Mouse (Mus musculus): ENCODE results near the gene Nrxn2. TPM values are rescaled to one million over a fixed set of nuclear protein-coding genes. Genes with fewer than 3 reads are reported as not detected.

The Nrxn2 gene
- polyA plus RNA-seq, 1 experiment from 2014 or later, result 14.5 TPM

DNA sequence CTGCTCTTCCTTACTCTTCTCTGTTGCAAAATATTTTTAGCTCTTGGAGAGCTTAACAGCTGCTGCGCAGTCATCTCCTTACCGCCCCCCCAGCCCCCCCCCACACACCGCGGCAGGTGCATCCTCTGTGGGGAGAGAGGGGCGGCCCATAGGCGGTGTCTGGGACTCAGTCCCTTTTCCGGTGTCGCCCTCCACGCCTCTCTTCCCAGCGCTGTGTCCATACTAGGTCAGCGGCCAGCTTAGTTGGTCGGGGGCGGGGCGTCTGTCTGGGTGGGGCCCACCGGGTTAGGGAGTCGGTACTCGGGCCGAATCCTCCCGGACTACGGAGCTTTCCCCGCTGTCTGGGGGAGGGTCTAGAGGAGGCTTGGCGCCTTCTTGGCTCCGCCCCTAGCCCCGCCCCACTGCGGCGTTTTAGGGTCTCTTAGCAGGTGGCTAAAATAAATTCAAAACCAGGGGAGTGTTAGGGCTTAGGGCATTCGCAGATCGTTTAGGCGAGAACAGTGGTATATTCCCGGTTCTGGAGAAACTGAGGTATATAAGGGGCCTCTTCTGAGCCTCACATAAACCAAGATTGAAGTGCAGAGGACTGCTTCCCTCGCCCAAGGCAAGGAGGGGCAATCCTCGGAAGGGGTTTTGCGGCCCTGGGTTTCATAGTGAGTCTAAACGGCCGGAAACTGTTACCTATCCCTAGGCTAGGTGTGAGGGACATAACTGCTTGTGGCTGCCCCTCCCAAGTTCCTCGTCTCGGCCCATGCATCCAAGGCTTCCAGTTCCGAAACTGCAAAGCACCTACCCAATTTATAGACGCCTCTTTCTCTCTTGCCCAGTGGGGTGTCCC, 19.9 kb upstream of the Nrxn2 start:
- Histone ChIP-seq H3K9me3 (ENCODE audit: control insufficient read depth, low read length) (no peaks in the 10 kb centered on the region), H3K9ac (ENCODE audit: low read length) (peak overlapping the region; percentile 72), H3K27me3 (ENCODE audit: control insufficient read depth, insufficient read depth, low read length) (peaks cover 26% of the 10 kb centered on the region), H3K4me2 (ENCODE audit: low read depth) (peak overlapping the region; percentile 100), H3K4me1 (ENCODE audit: control insufficient read depth, insufficient read depth, low read length) (peaks cover 31% of the 10 kb centered on the region), H3K27ac (ENCODE audit: low read depth, low read length) (0 out of 2 replicates have a peak overlapping the region, but pooled peaks have one; percentile 20), H3K4me3 (ENCODE audit: low read depth, low read length) (peak overlapping the region; percentile 62), H3K36me3 (ENCODE audit: control insufficient read depth, insufficient read depth, low read length) (no peaks in the 10 kb centered on the region)
- ATAC-seq (ENCODE audit: insufficient read depth, low FRiP score, low TSS enrichment), result peak; percentile 25; the same call in 1 of the 2 replicates
- under 1% methylated on average over 38 of the region's 39 CpGs for WGBS
- DNase-seq (ENCODE audit: low spot score), result peak; percentile 60

GRCm38 (mm10) chr19:6399285-6400095, 19.0 kb upstream of the Nrxn2 start, which contains the start of gene Rasgrp2:
TSS of gene Rasgrp2 (plus strand) at chr19:6399340.
- Histone ChIP-seq H3K4me2 (ENCODE audit: low read depth) (peak within 1 kb of the TSS; percentile 100), H3K4me3 (ENCODE audit: low read depth, low read length) (peak within 1 kb of the TSS; percentile 62), H3K36me3 (ENCODE audit: control insufficient read depth, insufficient read depth, low read length) (no peaks in the 10 kb centered on the region), H3K9me3 (ENCODE audit: control insufficient read depth, low read length) (no peaks in the 10 kb centered on the region), H3K9ac (ENCODE audit: low read length) (peak within 1 kb of the TSS; percentile 72), H3K27ac (ENCODE audit: low read depth, low read length) (0 out of 2 replicates have a peak within 1 kb of the TSS, but pooled peaks have one; percentile 20), H3K4me1 (ENCODE audit: control insufficient read depth, insufficient read depth, low read length) (peaks cover 32% of the 10 kb centered on the region), H3K27me3 (ENCODE audit: control insufficient read depth, insufficient read depth, low read length) (peaks cover 26% of the 10 kb centered on the region)
- under 1% methylated on average over 42 of the region's 87 CpGs for WGBS
- DNase-seq (ENCODE audit: low spot score), result peak; percentile 53
- 0 out of 2 replicates have a peak, but pooled peaks have one; percentile 21 for ATAC-seq (ENCODE audit: insufficient read depth, low FRiP score, low TSS enrichment)

DNA sequence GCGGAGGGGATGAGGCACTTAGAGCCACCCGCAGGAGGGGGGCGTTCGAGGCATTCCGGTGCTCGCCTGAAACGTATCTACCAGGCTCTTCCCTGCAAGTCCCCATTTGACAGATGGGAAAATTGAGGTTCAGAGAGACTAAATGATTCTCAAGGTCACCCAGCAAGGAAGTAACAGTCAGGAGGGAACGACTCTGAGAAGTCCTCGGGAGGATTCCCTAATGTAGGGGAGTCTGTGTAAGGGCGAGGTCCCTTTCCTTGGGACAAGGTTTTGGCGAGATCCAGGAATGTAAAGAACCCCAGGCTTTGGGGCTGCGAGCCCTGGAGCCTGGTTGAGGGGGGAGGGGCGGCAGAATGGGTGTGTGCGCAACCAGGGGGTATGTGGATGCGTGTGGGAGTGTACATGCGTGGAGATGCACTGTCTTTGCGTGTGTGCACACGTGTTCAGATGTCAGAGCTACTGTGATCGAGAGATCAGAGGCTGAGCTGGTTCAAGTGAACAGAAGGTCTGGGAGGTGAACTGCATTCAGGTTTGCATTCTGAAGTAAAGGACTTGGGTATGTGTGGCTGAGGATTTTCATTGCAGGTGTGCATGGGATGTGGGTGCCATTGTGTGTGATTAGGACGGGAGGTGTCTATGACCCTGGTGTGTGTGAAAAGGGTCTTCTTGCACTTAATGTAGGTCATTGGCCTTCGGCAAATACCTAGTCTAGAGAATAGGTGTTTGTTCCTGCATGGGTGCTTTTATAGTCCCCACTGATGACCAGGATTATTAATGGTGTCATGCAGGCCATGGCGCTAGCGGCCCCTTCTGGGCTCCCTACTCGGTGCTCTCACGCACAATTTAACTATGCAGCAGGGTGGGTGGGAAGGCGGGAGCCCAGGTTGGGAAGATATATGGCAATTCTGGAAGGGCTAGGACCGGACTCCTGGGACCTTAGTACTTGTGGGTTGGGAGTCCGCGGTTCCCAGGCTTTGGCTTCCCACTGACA, 18.1 kb upstream of the Nrxn2 start:
- no peak overlapping the region; the same call in 1 of the 2 replicates for H3K9ac ChIP-seq (ENCODE audit: low read length)
- H3K4me2 ChIP-seq (ENCODE audit: low read depth), result peak overlapping the region; percentile 100
- H3K36me3 ChIP-seq (ENCODE audit: control insufficient read depth, insufficient read depth, low read length), result no peaks in the 10 kb centered on the region
- no peak for DNase-seq (ENCODE audit: low spot score)
- WGBS, result 2% methylated on average over 29 of the region's 29 CpGs
- no peak overlapping the region for H3K27ac ChIP-seq (ENCODE audit: low read depth, low read length)
- peak overlapping the region; percentile 62 for H3K4me3 ChIP-seq (ENCODE audit: low read depth, low read length)
- no peak for ATAC-seq (ENCODE audit: insufficient read depth, low FRiP score, low TSS enrichment)
- no peaks in the 10 kb centered on the region for H3K9me3 ChIP-seq (ENCODE audit: control insufficient read depth, low read length)
- peaks cover 26% of the 10 kb centered on the region for H3K27me3 ChIP-seq (ENCODE audit: control insufficient read depth, insufficient read depth, low read length)
- peaks cover 32% of the 10 kb centered on the region for H3K4me1 ChIP-seq (ENCODE audit: control insufficient read depth, insufficient read depth, low read length)

DNA sequence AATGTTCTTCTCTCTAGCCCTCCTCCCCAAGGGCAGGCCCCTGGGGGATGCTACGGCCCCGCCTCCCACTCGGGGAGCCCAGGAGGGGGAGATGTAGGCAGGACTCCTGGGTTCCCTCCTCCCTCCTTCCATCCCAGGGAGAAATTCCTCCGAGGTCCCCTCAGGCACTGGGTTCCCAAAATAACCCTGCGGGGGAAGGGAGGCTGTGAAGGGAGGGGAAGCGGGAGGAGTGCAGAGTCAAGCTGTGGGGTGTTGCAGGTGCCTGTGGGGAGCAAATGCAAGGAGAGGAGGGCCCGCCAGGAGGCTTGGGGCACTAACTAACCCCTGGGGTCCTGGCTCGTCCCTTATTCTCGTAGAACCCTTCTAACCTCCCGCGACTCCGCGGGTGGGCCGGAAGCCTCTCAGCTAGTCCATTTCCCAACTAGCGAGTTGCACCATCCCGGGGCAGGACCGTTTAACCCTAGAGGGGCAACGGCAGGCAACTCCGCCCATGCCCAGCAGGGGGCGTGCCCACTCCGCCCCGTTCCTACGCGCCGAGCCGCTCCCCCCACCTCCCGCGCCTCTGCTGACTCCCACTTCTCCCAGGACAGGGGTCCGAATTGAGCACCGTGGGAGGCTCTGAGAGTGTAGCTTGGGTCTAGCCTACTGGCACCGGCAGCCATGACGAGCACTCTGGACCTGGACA, 17.3 kb upstream of the Nrxn2 start:
- H3K36me3 ChIP-seq (ENCODE audit: control insufficient read depth, insufficient read depth, low read length), result no peaks in the 10 kb centered on the region
- DNase-seq (ENCODE audit: low spot score) (peak; percentile 78), ATAC-seq (ENCODE audit: insufficient read depth, low FRiP score, low TSS enrichment) (no peak; the same call in 1 of the 2 replicates)
- WGBS, result 0% methylated on average over 30 of the region's 32 CpGs
- no peaks in the 10 kb centered on the region for H3K9me3 ChIP-seq (ENCODE audit: control insufficient read depth, low read length)
- peaks cover 26% of the 10 kb centered on the region for H3K27me3 ChIP-seq (ENCODE audit: control insufficient read depth, insufficient read depth, low read length)
- H3K27ac ChIP-seq (ENCODE audit: low read depth, low read length), result no peak overlapping the region
- peak overlapping the region; percentile 14 for H3K4me3 ChIP-seq (ENCODE audit: low read depth, low read length)
- H3K4me2 ChIP-seq (ENCODE audit: low read depth), result peak overlapping the region; percentile 47
- H3K4me1 ChIP-seq (ENCODE audit: control insufficient read depth, insufficient read depth, low read length), result peaks cover 32% of the 10 kb centered on the region
- H3K9ac ChIP-seq (ENCODE audit: low read length), result peak overlapping the region; percentile 29

DNA sequence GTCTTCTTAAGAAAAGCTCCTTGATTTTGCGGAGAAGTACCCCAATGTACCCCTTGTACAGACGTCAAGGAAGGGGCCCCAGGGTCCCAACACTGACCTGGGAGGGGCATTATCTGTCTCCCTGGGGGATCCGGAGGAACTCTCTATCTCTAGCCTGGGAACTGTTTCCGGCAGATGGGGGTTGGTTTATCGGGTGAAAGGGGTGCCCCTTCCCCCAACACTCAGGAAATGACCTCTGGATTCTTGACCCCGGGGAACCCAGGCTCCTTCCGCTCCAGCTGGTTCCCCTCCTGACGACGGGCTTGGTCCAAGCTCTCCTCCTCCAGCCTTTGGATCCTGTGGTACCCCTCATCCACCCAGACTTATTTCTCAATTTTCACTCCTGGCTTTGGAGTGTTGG, 16.6 kb upstream of the Nrxn2 start:
- peaks cover 32% of the 10 kb centered on the region for H3K4me1 ChIP-seq (ENCODE audit: control insufficient read depth, insufficient read depth, low read length)
- ATAC-seq (ENCODE audit: insufficient read depth, low FRiP score, low TSS enrichment), result no peak
- no peak for DNase-seq (ENCODE audit: low spot score)
- peak overlapping the region; percentile 14 for H3K4me3 ChIP-seq (ENCODE audit: low read depth, low read length)
- H3K9ac ChIP-seq (ENCODE audit: low read length), result peak overlapping the region; percentile 29
- H3K4me2 ChIP-seq (ENCODE audit: low read depth), result peak overlapping the region; percentile 47
- H3K27ac ChIP-seq (ENCODE audit: low read depth, low read length), result no peak overlapping the region
- peaks cover 26% of the 10 kb centered on the region for H3K27me3 ChIP-seq (ENCODE audit: control insufficient read depth, insufficient read depth, low read length)
- H3K36me3 ChIP-seq (ENCODE audit: control insufficient read depth, insufficient read depth, low read length), result no peaks in the 10 kb centered on the region
- 8% methylated on average over 9 of the region's 9 CpGs for WGBS
- no peaks in the 10 kb centered on the region for H3K9me3 ChIP-seq (ENCODE audit: control insufficient read depth, low read length)

- Histone ChIP-seq H3K4me2 (ENCODE audit: low read depth) (no peak overlapping the region), H3K9me3 (ENCODE audit: control insufficient read depth, low read length) (no peaks in the 10 kb centered on the region), H3K27me3 (ENCODE audit: control insufficient read depth, insufficient read depth, low read length) (peaks cover 26% of the 10 kb centered on the region), H3K27ac (ENCODE audit: low read depth, low read length) (no peak overlapping the region), H3K4me1 (ENCODE audit: control insufficient read depth, insufficient read depth, low read length) (peaks cover 28% of the 10 kb centered on the region), H3K36me3 (ENCODE audit: control insufficient read depth, insufficient read depth, low read length) (no peaks in the 10 kb centered on the region), H3K4me3 (ENCODE audit: low read depth, low read length) (no peak overlapping the region), H3K9ac (ENCODE audit: low read length) (no peak overlapping the region)
- DNase-seq (ENCODE audit: low spot score) (no peak), ATAC-seq (ENCODE audit: insufficient read depth, low FRiP score, low TSS enrichment) (no peak)
- 85% methylated on average over 10 of the region's 10 CpGs for WGBS
Measured at GRCm38 (mm10) chr19:6403869-6404268, 14.7 kb upstream of the Nrxn2 start.

DNA sequence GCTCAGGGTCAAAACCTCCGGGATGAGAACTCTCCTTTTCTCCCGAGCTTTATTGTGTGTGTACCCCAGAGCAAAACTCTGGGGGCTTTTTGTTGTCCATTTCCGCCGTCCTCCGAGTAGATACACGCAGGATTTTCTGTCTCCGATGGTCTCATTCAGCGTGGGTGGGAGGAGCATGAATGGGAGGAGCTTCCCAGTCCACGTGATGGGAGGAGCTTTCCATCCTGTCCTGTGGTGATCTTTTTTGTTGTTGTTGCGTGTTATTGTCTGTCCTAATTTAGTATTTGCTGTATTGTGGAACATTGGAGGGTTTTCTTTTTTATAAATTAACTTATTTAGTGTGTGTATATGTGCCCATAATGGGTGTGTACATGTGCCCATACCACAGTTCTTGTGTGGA, 13.1 kb upstream of the Nrxn2 start:
- peaks cover 13% of the 10 kb centered on the region for H3K27me3 ChIP-seq (ENCODE audit: control insufficient read depth, insufficient read depth, low read length)
- WGBS, result 75% methylated on average over 10 of the region's 10 CpGs
- DNase-seq (ENCODE audit: low spot score), result no peak
- H3K4me2 ChIP-seq (ENCODE audit: low read depth), result no peak overlapping the region
- no peak overlapping the region for H3K4me3 ChIP-seq (ENCODE audit: low read depth, low read length)
- no peaks in the 10 kb centered on the region for H3K36me3 ChIP-seq (ENCODE audit: control insufficient read depth, insufficient read depth, low read length)
- no peaks in the 10 kb centered on the region for H3K9me3 ChIP-seq (ENCODE audit: control insufficient read depth, low read length)
- ATAC-seq (ENCODE audit: insufficient read depth, low FRiP score, low TSS enrichment), result no peak
- H3K4me1 ChIP-seq (ENCODE audit: control insufficient read depth, insufficient read depth, low read length), result peaks cover 18% of the 10 kb centered on the region
- no peak overlapping the region for H3K27ac ChIP-seq (ENCODE audit: low read depth, low read length)
- H3K9ac ChIP-seq (ENCODE audit: low read length), result no peak overlapping the region

Measured in neural tube, embryonic 11.5 days (tissue).